In the genomic region with DNA sequence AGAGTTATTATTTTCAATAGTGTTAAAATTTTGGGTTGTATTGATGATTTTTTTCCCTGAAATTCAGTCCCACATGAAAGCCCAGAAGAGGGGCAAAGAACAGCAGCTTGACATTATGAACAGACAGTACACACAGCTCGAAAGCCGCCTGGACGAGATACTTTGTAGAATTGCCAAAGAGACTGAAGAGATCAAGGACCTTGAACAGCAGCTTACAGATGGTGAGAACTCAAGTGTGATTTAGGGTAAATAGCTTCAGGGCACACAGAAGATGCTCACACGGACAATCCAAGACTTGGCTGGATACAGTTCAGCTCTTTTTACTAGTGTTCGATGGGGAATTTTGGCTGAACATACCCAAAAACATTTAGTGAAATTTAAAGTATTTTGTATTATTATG, we compare ENCODE assay signal across 18 mouse cellular contexts. TPM values are rescaled to one million over a fixed set of nuclear protein-coding genes. Genes with fewer than 3 reads are reported as not detected.
"Had no signal": no experiment of that assay in that cellular context is flagged by ENCODE, and none has a peak within 500 bp of the region (broad histone marks: within the 10 kb centered on the region; RNA-seq: fewer than 3 reads in every experiment).

No protein-coding gene starts in this region.

- DNase-seq: liver, embryonic 13.5 days; liver, postnatal 0 days; lung, postnatal 14 days; lung, postnatal 36 days; midbrain, embryonic 14.5 days; right cerebral cortex, postnatal 14 days; right cerebral cortex, postnatal 4 days; spleen, adult 18-20 months; thymus, adult 18-20 months; thymus, postnatal 14 days; thymus, postnatal 36 days had no signal

- ATAC-seq: liver, postnatal 0 days; midbrain, embryonic 16.5 days had no signal

- H3K4me3 ChIP-seq: midbrain, embryonic 12.5 days; neural tube, embryonic 12.5 days had no signal

- H3K9me3 ChIP-seq: liver, embryonic 13.5 days; liver, embryonic 15.5 days; megakaryocyte, embryonic 14.5 days; midbrain, embryonic 12.5 days; neural tube, embryonic 12.5 days had no signal

- H3K9ac ChIP-seq: liver, embryonic 13.5 days; liver, embryonic 15.5 days; liver, postnatal 0 days; midbrain, embryonic 12.5 days; neural tube, embryonic 12.5 days had no signal

- H3K27ac ChIP-seq: liver, embryonic 13.5 days; liver, embryonic 15.5 days; macrophage; midbrain, embryonic 12.5 days; neural tube, embryonic 12.5 days had no signal

- H3K27me3 ChIP-seq: liver, embryonic 13.5 days; liver, embryonic 15.5 days; megakaryocyte, embryonic 14.5 days; midbrain, embryonic 12.5 days; neural tube, embryonic 12.5 days had no signal

RNA-seq across cellular contexts. Expression of a gene that starts 32.5 kb away (rescaled TPM):
- total RNA-seq: monocyte, adult 5-6 weeks had no signal
